Mouse (Mus musculus) A20 (cell line): Measurements from ENCODE around the gene Dapk2.
A peak's percentile ranks its signal among the peaks of the same experiment; 100 is the strongest.

Experiments
- DNase-seq: peaks from one replicate; pipeline ENCODE4 v3.0.0-alpha.2; 2011; ENCODE audit warnings: low read depth, low spot score

The Dapk2 gene

GRCm38 (mm10) chr9:66157958-66158830 lies at the start of gene Dapk2:
Gene Dapk2, plus strand, starts transcription at chr9:66158223.
- peak; percentile 72 for DNase-seq

- no peak for DNase-seq
Measured at GRCm38 (mm10) chr9:66109574-66109973, 48.4 kb upstream of the Dapk2 start.

GRCm38 (mm10) chr9:66110126-66110525 lies 47.9 kb upstream of the Dapk2 start:
- no peak for DNase-seq

- no peak for DNase-seq
Measured at GRCm38 (mm10) chr9:66110611-66111379, 47.2 kb upstream of the Dapk2 start.

GRCm38 (mm10) chr9:66114341-66114740 lies 43.7 kb upstream of the Dapk2 start:
- no peak for DNase-seq

GRCm38 (mm10) chr9:66116890-66117289 lies 41.1 kb upstream of the Dapk2 start:
- no peak for DNase-seq

- no peak for DNase-seq
Measured at GRCm38 (mm10) chr9:66119498-66119897, 38.5 kb upstream of the Dapk2 start.

- no peak for DNase-seq
Measured at GRCm38 (mm10) chr9:66120106-66120505, 37.9 kb upstream of the Dapk2 start.

GRCm38 (mm10) chr9:66120945-66121344 lies 37.1 kb upstream of the Dapk2 start:
- no peak for DNase-seq

GRCm38 (mm10) chr9:66121421-66121820 lies 36.6 kb upstream of the Dapk2 start:
- no peak for DNase-seq

GRCm38 (mm10) chr9:66123648-66124047 lies 34.4 kb upstream of the Dapk2 start:
- no peak for DNase-seq

GRCm38 (mm10) chr9:66124111-66124531 lies 33.9 kb upstream of the Dapk2 start:
- DNase-seq, result no peak

GRCm38 (mm10) chr9:66124681-66125542 lies 33.1 kb upstream of the Dapk2 start:
- peak; percentile 100 for DNase-seq

- peak; percentile 57 for DNase-seq
Measured at GRCm38 (mm10) chr9:66125543-66126455, 32.2 kb upstream of the Dapk2 start.

GRCm38 (mm10) chr9:66126456-66127192 lies 31.4 kb upstream of the Dapk2 start, which contains the start of the genes Snx1 and Ciao2a:
Gene Snx1, minus strand, starts transcription at chr9:66126587.
Gene Ciao2a, plus strand, starts transcription at chr9:66126611.
- peak; percentile 98 for DNase-seq

- DNase-seq, result no peak
Measured at GRCm38 (mm10) chr9:66127193-66127546, 30.9 kb upstream of the Dapk2 start.

GRCm38 (mm10) chr9:66127884-66128283 lies 30.1 kb upstream of the Dapk2 start:
- no peak for DNase-seq

GRCm38 (mm10) chr9:66131466-66131865 lies 26.6 kb upstream of the Dapk2 start:
- DNase-seq, result no peak

- DNase-seq, result peak; percentile 42
Measured at GRCm38 (mm10) chr9:66135967-66136366, 22.1 kb upstream of the Dapk2 start.

GRCm38 (mm10) chr9:66138193-66138592 lies 19.8 kb upstream of the Dapk2 start:
- DNase-seq, result no peak
